Mouse (Mus musculus) cerebellum, adult 2 months (tissue): ENCODE results near the gene Itih5.

Experiments
- CTCF ChIP-seq: fragments of 200-500 bp; IDR thresholded peaks from 2 replicates; pipeline ENCODE4 v1.5.1; 2011; ENCODE audit warnings: low read depth, mild to moderate bottlenecking, control low read depth, low read length, moderate library complexity, borderline replicate concordance; ENCODE audit not compliant: insufficient read depth
- POLR2A ChIP-seq: fragments of 200-500 bp; IDR thresholded peaks from 2 replicates; pipeline ENCODE4 v1.6.1; 2011; ENCODE audit warnings: low read length, control low read depth, borderline replicate concordance; ENCODE audit not compliant: insufficient read depth

DNA sequence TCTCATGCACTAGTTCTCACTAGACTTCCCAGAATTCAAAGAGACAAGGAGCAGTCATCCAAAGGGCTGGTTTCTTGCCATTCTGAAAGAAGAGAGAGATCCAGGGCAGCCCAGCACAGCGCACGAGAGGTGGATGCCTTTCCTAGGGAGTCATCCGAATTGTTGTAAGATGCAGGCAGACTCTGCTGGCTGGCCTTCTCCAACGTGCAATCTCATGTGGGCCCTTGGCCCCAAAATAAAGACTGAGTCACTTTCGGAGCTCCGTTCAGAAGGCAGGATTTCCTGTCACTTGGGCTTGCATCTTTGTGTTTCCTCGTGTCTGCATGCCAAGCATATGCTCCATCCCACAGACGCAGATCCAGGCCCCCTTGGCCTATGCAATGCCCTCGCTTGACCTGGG is 97.1 kb downstream of the Itih5 start:
- no peak for TF ChIP-seq CTCF
- no peak for TF ChIP-seq POLR2A
